Mouse (Mus musculus) urinary bladder, adult 2 months (tissue): Measurements from ENCODE around the gene Scrn2. TPM values are rescaled to one million over a fixed set of nuclear protein-coding genes. Genes with fewer than 3 reads are reported as not detected.

Source experiments
- DNase-seq: peaks from one replicate; pipeline ENCODE4 v3.0.0; 2022; ENCODE audit warnings: low spot score
- polyA plus RNA-seq: library from polyadenylated mRNA; depleted of rRNA; stranded (reverse); fragments of >200 nt; gene quantifications from 2 replicates; pipeline ENCODE4 v1.2.3, GENCODE M21; 2012

The Scrn2 gene
- polyA plus RNA-seq, 1 experiment, result 12.5 TPM

GRCm38 (mm10) chr11:97017696-97018582 lies 11.8 kb upstream of the Scrn2 start:
- peak; percentile 35 for DNase-seq

GRCm38 (mm10) chr11:97018583-97019344 lies 11.0 kb upstream of the Scrn2 start:
- DNase-seq, result peak; percentile 56

- DNase-seq, result no peak
These were observed 10.4 kb upstream of the Scrn2 start for GRCm38 (mm10) chr11:97019345-97019708.

- DNase-seq, result no peak
These were observed 8.5 kb upstream of the Scrn2 start for GRCm38 (mm10) chr11:97021121-97021765.

GRCm38 (mm10) chr11:97021873-97022484 lies 7.8 kb upstream of the Scrn2 start:
- peak; percentile 50 for DNase-seq

GRCm38 (mm10) chr11:97024977-97025376 lies 4.8 kb upstream of the Scrn2 start:
- peak; percentile 50 for DNase-seq

- DNase-seq, result peak; percentile 68
These were observed 3.9 kb upstream of the Scrn2 start for GRCm38 (mm10) chr11:97025721-97026344.

GRCm38 (mm10) chr11:97030426-97030825 lies 688 bp downstream of the Scrn2 start:
- DNase-seq, result no peak

GRCm38 (mm10) chr11:97031977-97032376 lies 2.2 kb downstream of the Scrn2 start:
- no peak for DNase-seq

GRCm38 (mm10) chr11:97032499-97032898 lies 2.8 kb downstream of the Scrn2 start:
- DNase-seq, result no peak

GRCm38 (mm10) chr11:97033781-97034180 lies 4.0 kb downstream of the Scrn2 start:
- no peak for DNase-seq

GRCm38 (mm10) chr11:97036141-97036540 lies 6.4 kb downstream of the Scrn2 start:
- DNase-seq, result no peak

GRCm38 (mm10) chr11:97038881-97039280 lies 9.1 kb downstream of the Scrn2 start:
- DNase-seq, result no peak

GRCm38 (mm10) chr11:97040301-97041021 lies 10.7 kb downstream of the Scrn2 start:
- DNase-seq, result no peak

- DNase-seq, result peak; percentile 77
These were observed 11.5 kb downstream of the Scrn2 start, which contains the start of the genes Lrrc46 and Mrpl10 for GRCm38 (mm10) chr11:97041022-97041899. Gene Lrrc46, minus strand, starts transcription at chr11:97041407. Gene Mrpl10, plus strand, starts transcription at chr11:97041560.

- no peak for DNase-seq
These were observed 15.2 kb downstream of the Scrn2 start for GRCm38 (mm10) chr11:97044902-97045301.

- no peak for DNase-seq
These were observed 16.1 kb downstream of the Scrn2 start for GRCm38 (mm10) chr11:97045861-97046260.

- no peak for DNase-seq
These were observed 18.4 kb downstream of the Scrn2 start for GRCm38 (mm10) chr11:97048090-97048650.

- DNase-seq, result no peak
These were observed 19.9 kb downstream of the Scrn2 start for GRCm38 (mm10) chr11:97049492-97050085.
